Mouse (Mus musculus) heart, adult 2 months (tissue): ENCODE measurements around the gene Fgfr2. TPM values are rescaled to one million over a fixed set of nuclear protein-coding genes. Genes with fewer than 3 reads are reported as not detected.
A peak's percentile ranks its signal among the peaks of the same experiment; 100 is the strongest.

ENCODE experiments used
- DNase-seq, 2 experiments: peaks; one replicate each; pipeline ENCODE4 v3.0.0; 2021
- H3K27ac ChIP-seq: fragments of 200-600 bp; 2 replicates; pipeline ENCODE4 v1.8.1; 2022
- H3K27me3 ChIP-seq: fragments of 200-500 bp; 2 replicates; pipeline ENCODE4 v1.6.1; 2012; ENCODE audit warnings: mild to moderate bottlenecking, low read length, inconsistent platforms, mixed read lengths; ENCODE audit not compliant: control insufficient read depth, insufficient read depth
- H3K36me3 ChIP-seq: fragments of 200-500 bp; 2 replicates; pipeline ENCODE4 v1.6.1; 2012; ENCODE audit warnings: low read length, inconsistent platforms; ENCODE audit not compliant: control insufficient read depth, insufficient read depth
- H3K4me1 ChIP-seq: fragments of 200-500 bp; 2 replicates; pipeline ENCODE4 v1.6.1; 2011; ENCODE audit warnings: low read length; ENCODE audit not compliant: control insufficient read depth, insufficient read depth
- H3K4me3 ChIP-seq: fragments of 200-600 bp; 2 replicates; pipeline ENCODE4 v1.8.1; 2022
- H3K79me2 ChIP-seq: fragments of 200-500 bp; replicated peaks from 2 replicates; pipeline ENCODE4 v1.6.1; 2012; ENCODE audit warnings: mild to moderate bottlenecking, inconsistent platforms, low read length, moderate library complexity, mixed read lengths; ENCODE audit not compliant: control insufficient read depth, insufficient read depth
- H3K9ac ChIP-seq: fragments of 200-500 bp; 2 replicates; pipeline ENCODE4 v1.6.1; 2012; ENCODE audit warnings: low read depth, mild to moderate bottlenecking, control low read depth, inconsistent platforms, low read length, mixed read lengths
- CTCF ChIP-seq: fragments of 200-600 bp; IDR thresholded peaks from 2 replicates; pipeline ENCODE4 v1.8.1; 2022; ENCODE audit warnings: antibody characterized with exemption, mild to moderate bottlenecking, moderate library complexity
- EP300 ChIP-seq: fragments of 200-500 bp; IDR thresholded peaks from 2 replicates; pipeline ENCODE4 v1.6.1; 2011; ENCODE audit warnings: low read depth, low read length, control low read depth; ENCODE audit not compliant: insufficient read depth
- POLR2A ChIP-seq: fragments of 200-500 bp; IDR thresholded peaks from 2 replicates; pipeline ENCODE4 v1.6.1; 2011; ENCODE audit warnings: mild to moderate bottlenecking, low read depth, low read length, control low read depth; ENCODE audit not compliant: insufficient read depth
- WGBS: fragments of 180-500 bp; shearing (Covaris S2); methylation state at CpG from one replicate; pipeline ENCODE4 v1.1.7; 2018; 5-methylcytosine and 5-hydroxymethylcytosine counted together
- intact Hi-C: fragments of 180-260 bp; cut with DNase I; formaldehyde crosslinking; loops from one replicate; pipeline ENCODE4 v1.15.1; 2025
- polyA plus RNA-seq: library from polyadenylated mRNA; depleted of rRNA; stranded (reverse); fragments of >200 nt; gene quantifications from 2 replicates; pipeline ENCODE4 v1.2.3, GENCODE M21; 2012
- total RNA-seq, 2 experiments: library from RNA; stranded (reverse); gene quantifications; 2 replicates each; pipeline ENCODE4 v1.2.3; 2021

Gene Fgfr2
- total and polyA plus RNA-seq, 3 experiments: 1.1 to 2.0 (median 1.3) TPM

DNA sequence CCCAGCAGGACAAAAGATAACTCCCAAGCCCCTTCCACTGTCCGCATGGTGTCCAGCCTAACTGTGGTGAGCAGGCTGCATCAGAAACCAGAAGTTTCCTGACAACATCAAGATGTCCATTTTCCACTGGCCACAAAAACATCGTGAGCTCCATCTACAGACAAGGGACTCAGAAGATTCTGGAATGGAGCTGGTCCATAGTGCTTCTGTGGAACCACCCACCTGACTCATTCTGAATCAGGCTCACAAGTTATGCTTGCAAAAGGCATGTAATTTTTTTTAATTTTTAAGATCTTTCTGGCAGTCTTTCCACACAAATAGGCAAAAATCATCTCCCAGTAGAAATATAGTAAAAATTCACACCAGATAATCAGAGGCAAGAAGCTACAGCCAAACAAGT lies 2935.0 kb downstream of the Fgfr2 start:
- H3K27me3 ChIP-seq: no peaks in the 10 kb centered on the region
- H3K27ac ChIP-seq: no peak overlapping the region
- no peak for TF ChIP-seq POLR2A
- no peak for TF ChIP-seq EP300
- no peak for TF ChIP-seq CTCF
- H3K4me3 ChIP-seq: no peak overlapping the region
- intact Hi-C loops: no loop called here
- no peak for DNase-seq
- H3K9ac ChIP-seq: no peak overlapping the region
- H3K36me3 ChIP-seq: no peaks in the 10 kb centered on the region
- H3K4me1 ChIP-seq: no peaks in the 10 kb centered on the region
- 72% methylated on average over 2 of the region's 2 CpGs for WGBS
- H3K79me2 ChIP-seq: no peaks in the 10 kb centered on the region

DNA sequence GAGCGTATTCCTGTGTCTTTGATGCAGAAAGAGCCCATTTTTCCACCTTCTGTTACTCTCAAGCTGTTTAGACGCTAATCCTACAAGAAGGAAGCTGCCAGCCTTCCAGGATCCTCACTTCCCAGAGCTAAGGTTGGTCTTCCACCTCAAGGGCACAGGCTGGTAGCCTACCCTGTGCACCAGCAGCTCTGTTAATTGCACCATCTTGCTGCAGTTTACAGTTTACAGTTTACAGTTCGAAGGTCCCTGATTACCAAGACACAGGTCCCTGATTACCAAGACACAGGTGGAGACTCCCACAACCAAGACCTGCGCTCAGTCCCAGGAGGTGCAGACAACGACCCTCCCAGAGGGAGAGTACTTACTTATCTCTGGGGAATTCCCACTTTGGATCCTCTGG lies 2938.3 kb downstream of the Fgfr2 start:
- intact Hi-C loops: no loop called here
- 79% methylated on average over 5 of the region's 5 CpGs for WGBS

DNA sequence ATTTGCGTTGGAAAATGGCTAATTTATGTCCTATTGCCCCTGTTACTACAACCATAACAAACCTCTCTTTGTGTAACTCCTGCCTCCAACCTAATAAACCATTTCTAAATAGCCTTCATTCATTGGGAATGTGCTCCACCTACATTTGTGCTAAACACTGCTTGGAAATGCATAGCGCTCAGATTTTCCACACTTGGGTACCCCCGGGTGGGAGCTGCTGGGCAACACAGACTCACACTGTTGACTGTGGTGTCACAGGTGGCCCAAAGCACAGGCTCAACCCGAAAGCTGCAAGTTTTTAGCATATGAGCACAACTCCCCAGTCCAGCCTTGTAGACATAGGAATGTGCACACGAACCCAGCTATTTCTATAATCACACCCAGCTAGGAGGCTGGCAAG lies 2939.2 kb downstream of the Fgfr2 start:
- TF ChIP-seq CTCF: no peak
- TF ChIP-seq POLR2A: no peak
- no peak for TF ChIP-seq EP300
- H3K4me3 ChIP-seq: no peak overlapping the region
- H3K27ac ChIP-seq: no peak overlapping the region
- no peaks in the 10 kb centered on the region for H3K27me3 ChIP-seq
- 93% methylated on average over 5 of the region's 5 CpGs for WGBS
- H3K79me2 ChIP-seq: no peaks in the 10 kb centered on the region
- H3K4me1 ChIP-seq: no peaks in the 10 kb centered on the region
- intact Hi-C loops: no loop called here
- no peak overlapping the region for H3K9ac ChIP-seq
- H3K36me3 ChIP-seq: no peaks in the 10 kb centered on the region
- DNase-seq: no peak

More for the DNA sequence above, 2938.3 kb downstream of the Fgfr2 start:
- Histone ChIP-seq H3K4me3 (no peak overlapping the region), H3K27me3 (no peaks in the 10 kb centered on the region), H3K79me2 (no peaks in the 10 kb centered on the region), H3K4me1 (no peaks in the 10 kb centered on the region), H3K27ac (no peak overlapping the region), H3K36me3 (no peaks in the 10 kb centered on the region), H3K9ac (no peak overlapping the region)
- TF ChIP-seq POLR2A (no peak), CTCF (no peak), EP300 (no peak)
- no peak for DNase-seq

DNA sequence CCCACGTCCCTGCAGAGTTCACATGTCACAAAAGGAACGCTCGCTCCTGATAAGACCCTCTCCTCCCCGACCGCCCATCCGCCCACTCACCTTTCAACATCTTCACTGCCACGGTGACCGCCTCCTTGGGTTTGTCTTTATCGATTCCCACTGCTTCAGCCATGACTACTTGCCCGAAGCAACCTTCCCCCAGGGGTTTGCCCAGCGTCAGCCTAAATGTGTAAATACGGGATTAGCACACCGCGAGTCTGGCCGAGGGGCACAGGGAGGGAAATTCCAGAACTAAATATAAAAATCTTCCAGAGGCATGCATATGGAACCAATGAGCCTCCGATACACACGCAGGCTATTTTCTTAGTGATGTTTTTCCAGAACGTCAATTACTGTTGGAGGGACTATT lies 2940.6 kb downstream of the Fgfr2 start:
- Histone ChIP-seq H3K27me3 (no peaks in the 10 kb centered on the region), H3K4me3 (no peak overlapping the region), H3K79me2 (no peaks in the 10 kb centered on the region), H3K9ac (no peak overlapping the region), H3K27ac (no peak overlapping the region), H3K4me1 (no peaks in the 10 kb centered on the region), H3K36me3 (no peaks in the 10 kb centered on the region)
- 40% methylated on average over 18 of the region's 18 CpGs for WGBS
- DNase-seq: no peak
- intact Hi-C loops: no loop called here
- TF ChIP-seq CTCF (no peak), POLR2A (no peak), EP300 (no peak)

DNA sequence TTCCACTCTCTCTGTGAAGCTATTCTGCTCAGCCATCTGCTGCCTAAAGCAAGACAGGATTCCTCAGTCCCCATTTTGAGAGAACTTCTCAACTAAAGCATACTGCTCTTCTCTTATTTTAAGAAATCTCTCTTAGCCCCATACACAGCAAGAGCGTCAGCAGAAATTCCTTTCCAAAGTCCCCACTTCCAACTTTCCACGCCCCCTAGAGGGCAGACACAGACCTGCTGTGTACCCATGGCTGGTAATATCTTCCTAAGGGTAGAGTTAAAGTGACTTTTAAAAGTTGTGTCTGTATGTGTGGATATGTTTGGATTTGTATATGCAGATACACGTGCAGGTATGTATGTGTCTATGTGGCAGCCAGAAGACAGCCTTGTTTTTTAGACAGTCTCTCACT lies 2944.2 kb downstream of the Fgfr2 start:
- Histone ChIP-seq H3K27ac (no peak overlapping the region), H3K9ac (no peak overlapping the region), H3K36me3 (no peaks in the 10 kb centered on the region), H3K27me3 (no peaks in the 10 kb centered on the region), H3K4me3 (no peak overlapping the region), H3K79me2 (no peaks in the 10 kb centered on the region), H3K4me1 (no peaks in the 10 kb centered on the region)
- intact Hi-C loops: no loop called here
- DNase-seq: no peak
- 71% methylated on average over 3 of the region's 3 CpGs for WGBS
- no peak for TF ChIP-seq POLR2A
- peak; percentile 17; the same call in 1 of the 2 replicates for TF ChIP-seq CTCF

DNA sequence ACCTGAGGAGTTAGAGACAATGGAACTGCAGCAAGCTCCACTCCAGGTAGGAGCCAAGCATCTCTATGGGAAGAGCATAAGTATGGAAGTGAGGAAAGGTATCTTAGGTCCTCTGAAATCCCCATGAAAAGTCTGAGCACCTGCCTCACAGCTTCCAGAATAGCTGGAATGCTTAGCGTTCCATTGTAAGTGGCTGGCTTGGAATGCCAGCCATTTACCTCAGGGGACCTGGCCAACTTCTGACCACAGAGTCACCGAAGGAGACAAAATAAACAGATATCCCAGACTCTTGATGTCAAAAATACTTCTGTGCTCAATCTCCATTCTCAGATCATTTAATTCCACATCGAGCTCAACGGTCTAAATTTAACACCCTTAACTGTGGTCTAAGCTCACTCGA lies 2946.1 kb downstream of the Fgfr2 start:
- Histone ChIP-seq H3K9ac (no peak overlapping the region), H3K4me3 (no peak overlapping the region), H3K4me1 (no peaks in the 10 kb centered on the region), H3K27me3 (no peaks in the 10 kb centered on the region), H3K79me2 (no peaks in the 10 kb centered on the region), H3K27ac (no peak overlapping the region), H3K36me3 (no peaks in the 10 kb centered on the region)
- 68% methylated on average over 5 of the region's 5 CpGs for WGBS
- DNase-seq: no peak
- TF ChIP-seq EP300 (no peak), POLR2A (no peak), CTCF (no peak)
- intact Hi-C loops: no loop called here

DNA sequence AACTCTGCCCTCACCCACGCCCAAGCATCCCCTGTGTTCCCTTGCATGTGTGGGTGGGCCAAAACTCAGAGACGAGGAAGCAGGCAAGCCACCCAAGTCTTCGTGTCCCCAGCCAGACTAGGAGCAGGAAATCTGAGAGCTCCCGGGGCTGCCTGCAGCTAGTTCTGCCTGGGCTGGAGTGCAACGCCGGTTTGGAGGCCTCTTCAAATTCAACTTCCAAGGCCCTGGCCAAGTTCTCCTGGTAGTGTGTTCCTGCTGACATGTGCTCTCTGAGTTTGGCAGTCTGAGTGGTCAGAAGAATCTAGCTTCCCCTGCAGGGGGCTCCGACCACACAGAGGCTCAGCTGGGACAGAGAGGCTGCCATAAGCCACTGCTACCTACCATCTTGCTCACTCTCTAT lies 2948.6 kb downstream of the Fgfr2 start:
- intact Hi-C loops: no loop called here
- H3K27me3 ChIP-seq: no peaks in the 10 kb centered on the region
- H3K79me2 ChIP-seq: no peaks in the 10 kb centered on the region
- no peaks in the 10 kb centered on the region for H3K4me1 ChIP-seq
- H3K36me3 ChIP-seq: no peaks in the 10 kb centered on the region
- DNase-seq: peak in 1 of 2 experiments; percentile 13
- H3K9ac ChIP-seq: no peak overlapping the region
- H3K27ac ChIP-seq: no peak overlapping the region
- no peak for TF ChIP-seq CTCF
- 38% methylated on average over 7 of the region's 7 CpGs for WGBS
- H3K4me3 ChIP-seq: no peak overlapping the region
